Mouse (Mus musculus) bone marrow macrophage, adult 2 months (primary cell): ENCODE data around the gene Lrrc3b.

Experiments
- CTCF ChIP-seq: IDR thresholded peaks from 2 replicates; pipeline ENCODE4 v1.5.1; 2012; ENCODE audit warnings: low read depth, mild to moderate bottlenecking, low read length, moderate library complexity
- POLR2A ChIP-seq: IDR thresholded peaks from 2 replicates; pipeline ENCODE4 v1.6.1; 2012; ENCODE audit warnings: mild to moderate bottlenecking, low read depth, low read length, borderline replicate concordance

- TF ChIP-seq CTCF (no peak), POLR2A (no peak)
Measured at GRCm38 (mm10) chr14:15384972-15385371, 53.8 kb downstream of the Lrrc3b start.
